Mouse (Mus musculus): ENCODE data around the gene Sigirr. TPM values are rescaled to one million over a fixed set of nuclear protein-coding genes. Genes with fewer than 3 reads are reported as not detected.

Gene Sigirr
- polyA plus RNA-seq, 1 experiment from 2014 or later = 16.5 TPM

- Histone ChIP-seq H3K4me3 (replicated peaks) (peak overlapping the region; percentile 51), H3K36me3 (no peaks in the 10 kb centered on the region), H3K4me1 (replicated peaks) (peaks cover 48% of the 10 kb centered on the region), H3K9ac (peak overlapping the region; percentile 63), H3K9me3 (replicated peaks) (no peaks in the 10 kb centered on the region), H3K4me2 (peak overlapping the region; percentile 83), H3K27me3 (no peaks in the 10 kb centered on the region), H3K27ac (peak overlapping the region; percentile 86)
- WGBS (ENCODE audit: insufficient replicate concordance) = 8% methylated on average over 21 of the region's 21 CpGs
- peak; percentile 79 for DNase-seq
- peak; percentile 77 for ATAC-seq (ENCODE audit: low read depth)
Observed at GRCm38 (mm10) chr7:141048226-141049218, 51.9 kb downstream of the Sigirr start.

- H3K4me1 ChIP-seq (replicated peaks) = peaks cover 56% of the 10 kb centered on the region
- peak overlapping the region; percentile 83 for H3K4me2 ChIP-seq
- peak overlapping the region; percentile 86 for H3K27ac ChIP-seq
- H3K9ac ChIP-seq = peak overlapping the region; percentile 63
- WGBS (ENCODE audit: insufficient replicate concordance) = 7% methylated on average over 14 of the region's 19 CpGs
- no peaks in the 10 kb centered on the region for H3K27me3 ChIP-seq
- DNase-seq = no peak
- peak overlapping the region; percentile 51 for H3K4me3 ChIP-seq (replicated peaks)
- H3K36me3 ChIP-seq = no peaks in the 10 kb centered on the region
- no peaks in the 10 kb centered on the region for H3K9me3 ChIP-seq (replicated peaks)
- ATAC-seq (ENCODE audit: low read depth) = peak; percentile 45
Observed at GRCm38 (mm10) chr7:141047581-141048225, 52.7 kb downstream of the Sigirr start.

- H3K9ac ChIP-seq = peak overlapping the region; percentile 38
- peaks cover 61% of the 10 kb centered on the region for H3K4me1 ChIP-seq (replicated peaks)
- H3K27ac ChIP-seq = peak overlapping the region; percentile 86
- DNase-seq (peak; percentile 54), ATAC-seq (ENCODE audit: low read depth) (peak; percentile 73)
- peak overlapping the region; percentile 51; the same call in 1 of the 2 replicates for H3K4me3 ChIP-seq (replicated peaks)
- H3K9me3 ChIP-seq (replicated peaks) = no peaks in the 10 kb centered on the region
- H3K36me3 ChIP-seq = no peaks in the 10 kb centered on the region
- H3K4me2 ChIP-seq = peak overlapping the region; percentile 83
- WGBS (ENCODE audit: insufficient replicate concordance) = 15% methylated on average over 6 of the region's 6 CpGs
- H3K27me3 ChIP-seq = no peaks in the 10 kb centered on the region
Observed at GRCm38 (mm10) chr7:141046931-141047580, 53.3 kb downstream of the Sigirr start.

- Histone ChIP-seq H3K27me3 (no peaks in the 10 kb centered on the region), H3K4me2 (peak overlapping the region; percentile 38; the same call in 1 of the 2 replicates), H3K9ac (peak overlapping the region; percentile 0; the same call in 1 of the 2 replicates), H3K4me1 (replicated peaks) (peaks cover 75% of the 10 kb centered on the region), H3K9me3 (replicated peaks) (no peaks in the 10 kb centered on the region), H3K27ac (peak overlapping the region; percentile 79), H3K4me3 (replicated peaks) (no peak overlapping the region), H3K36me3 (no peaks in the 10 kb centered on the region)
- ATAC-seq (ENCODE audit: low read depth) = peak; percentile 78
- peak; percentile 42 for DNase-seq
- WGBS (ENCODE audit: insufficient replicate concordance) = 12% methylated on average over 4 of the region's 4 CpGs
Observed at GRCm38 (mm10) chr7:141042539-141042938, 57.8 kb downstream of the Sigirr start.

- H3K27me3 ChIP-seq = no peaks in the 10 kb centered on the region
- DNase-seq (no peak), ATAC-seq (ENCODE audit: low read depth) (no peak)
- H3K9ac ChIP-seq = no peak overlapping the region
- peaks cover 68% of the 10 kb centered on the region for H3K4me1 ChIP-seq (replicated peaks)
- no peaks in the 10 kb centered on the region for H3K36me3 ChIP-seq
- 35% methylated on average over 5 of the region's 5 CpGs for WGBS (ENCODE audit: insufficient replicate concordance)
- H3K27ac ChIP-seq = peak overlapping the region; percentile 66
- H3K4me2 ChIP-seq = no peak overlapping the region
- no peak overlapping the region for H3K4me3 ChIP-seq (replicated peaks)
- no peaks in the 10 kb centered on the region for H3K9me3 ChIP-seq (replicated peaks)
Observed at GRCm38 (mm10) chr7:141041661-141042060, 58.7 kb downstream of the Sigirr start.

Other genes with a start within 250 kb of the Sigirr start
- gene Gm45785, start 244.2 kb downstream of the Sigirr start, polyA plus RNA-seq (2015; fragmentation: Nextera tagmentation; extraction: Ambion mirVana) = not detected in 2 replicates
- gene Ric8a, start 243.6 kb downstream of the Sigirr start, polyA plus RNA-seq (2015; fragmentation: Nextera tagmentation; extraction: Ambion mirVana) = 25.0 and 25.1 TPM in 2 replicates
- 17.1 and 20.1 TPM in 2 replicates for gene Bet1l, start 243.0 kb downstream of the Sigirr start, polyA plus RNA-seq (2015; fragmentation: Nextera tagmentation; extraction: Ambion mirVana)
- 187 and 202 TPM in 2 replicates for gene Psmd13, start 218.6 kb downstream of the Sigirr start, polyA plus RNA-seq (2015; fragmentation: Nextera tagmentation; extraction: Ambion mirVana)
- gene Sirt3, start 218.3 kb downstream of the Sigirr start, polyA plus RNA-seq (2015; fragmentation: Nextera tagmentation; extraction: Ambion mirVana) = 16.6 and 16.8 TPM in 2 replicates
- gene Cox8b, start 200.1 kb downstream of the Sigirr start, polyA plus RNA-seq (2015; fragmentation: Nextera tagmentation; extraction: Ambion mirVana) = 0.33 and 1.3 TPM in 2 replicates
- 1.6 and 2.4 TPM in 2 replicates for gene Nlrp6, start 179.7 kb downstream of the Sigirr start, polyA plus RNA-seq (2015; fragmentation: Nextera tagmentation; extraction: Ambion mirVana)
- 5.0 and 5.9 TPM in 2 replicates for gene Pgghg, start 159.2 kb downstream of the Sigirr start, polyA plus RNA-seq (2015; fragmentation: Nextera tagmentation; extraction: Ambion mirVana)
- 0.35 and 0.61 TPM in 2 replicates for gene Ifitm5, start 150.3 kb downstream of the Sigirr start, polyA plus RNA-seq (2015; fragmentation: Nextera tagmentation; extraction: Ambion mirVana)
- gene Gm45717, start 144.6 kb downstream of the Sigirr start, polyA plus RNA-seq (2015; fragmentation: Nextera tagmentation; extraction: Ambion mirVana) = not detected in 2 replicates
- gene Ifitm2, start 144.6 kb downstream of the Sigirr start, polyA plus RNA-seq (2015; fragmentation: Nextera tagmentation; extraction: Ambion mirVana) = 309 and 331 TPM in 2 replicates
- 22.3 and 24.0 TPM in 2 replicates for gene Ifitm1, start 133.4 kb downstream of the Sigirr start, polyA plus RNA-seq (2015; fragmentation: Nextera tagmentation; extraction: Ambion mirVana)
- gene Ifitm3, start 89.8 kb downstream of the Sigirr start, polyA plus RNA-seq (2015; fragmentation: Nextera tagmentation; extraction: Ambion mirVana) = 53.9 and 61.7 TPM in 2 replicates
- gene Ifitm6, start 82.6 kb downstream of the Sigirr start, polyA plus RNA-seq (2015; fragmentation: Nextera tagmentation; extraction: Ambion mirVana) = 2.7 and 2.9 TPM in 2 replicates
- gene Gm17387, start 71.4 kb downstream of the Sigirr start, polyA plus RNA-seq (2015; fragmentation: Nextera tagmentation; extraction: Ambion mirVana) = not detected in 2 replicates
- 0.75 and 0.81 TPM in 2 replicates for gene B4galnt4, start 39.5 kb downstream of the Sigirr start, polyA plus RNA-seq (2015; fragmentation: Nextera tagmentation; extraction: Ambion mirVana)
- gene Pkp3, start 22.4 kb downstream of the Sigirr start, polyA plus RNA-seq (2015; fragmentation: Nextera tagmentation; extraction: Ambion mirVana) = 0.70 and 0.71 TPM in 2 replicates
- 0.12 and 0.20 TPM in 2 replicates for gene Ano9, start 17.2 kb upstream of the Sigirr start, polyA plus RNA-seq (2015; fragmentation: Nextera tagmentation; extraction: Ambion mirVana)
- gene Ptdss2, start 21.8 kb upstream of the Sigirr start, polyA plus RNA-seq (2015; fragmentation: Nextera tagmentation; extraction: Ambion mirVana) = 138 and 147 TPM in 2 replicates
- gene Rnh1, start 72.3 kb upstream of the Sigirr start, polyA plus RNA-seq (2015; fragmentation: Nextera tagmentation; extraction: Ambion mirVana) = 55.0 and 58.0 TPM in 2 replicates
- gene Hras, start 93.4 kb upstream of the Sigirr start, polyA plus RNA-seq (2015; fragmentation: Nextera tagmentation; extraction: Ambion mirVana) = 91.5 and 104 TPM in 2 replicates
- gene Lrrc56, start 93.6 kb upstream of the Sigirr start, polyA plus RNA-seq (2015; fragmentation: Nextera tagmentation; extraction: Ambion mirVana) = 12.2 and 15.5 TPM in 2 replicates
- gene Lmntd2, start 113.5 kb upstream of the Sigirr start, polyA plus RNA-seq (2015; fragmentation: Nextera tagmentation; extraction: Ambion mirVana) = 0.59 and 0.71 TPM in 2 replicates
- 23.9 and 26.7 TPM in 2 replicates for gene Rassf7, start 115.3 kb upstream of the Sigirr start, polyA plus RNA-seq (2015; fragmentation: Nextera tagmentation; extraction: Ambion mirVana)
- gene Phrf1, start 128.2 kb upstream of the Sigirr start, polyA plus RNA-seq (2015; fragmentation: Nextera tagmentation; extraction: Ambion mirVana) = 32.6 and 34.9 TPM in 2 replicates
- gene Irf7, start 165.9 kb upstream of the Sigirr start, polyA plus RNA-seq (2015; fragmentation: Nextera tagmentation; extraction: Ambion mirVana) = 6.3 and 6.4 TPM in 2 replicates
- 0.10 and 0.32 TPM in 2 replicates for gene Cdhr5, start 176.2 kb upstream of the Sigirr start, polyA plus RNA-seq (2015; fragmentation: Nextera tagmentation; extraction: Ambion mirVana)
- gene Sct, start 178.6 kb upstream of the Sigirr start, polyA plus RNA-seq (2015; fragmentation: Nextera tagmentation; extraction: Ambion mirVana) = 0.22 TPM in 1 of 2 replicates, not detected in the other
- 0.03 TPM in 1 of 2 replicates, not detected in the other for gene Drd4, start 191.4 kb upstream of the Sigirr start, polyA plus RNA-seq (2015; fragmentation: Nextera tagmentation; extraction: Ambion mirVana)
- gene Deaf1, start 227.1 kb upstream of the Sigirr start, polyA plus RNA-seq (2015; fragmentation: Nextera tagmentation; extraction: Ambion mirVana) = 16.3 and 17.1 TPM in 2 replicates
- gene Tmem80, start 227.2 kb upstream of the Sigirr start, polyA plus RNA-seq (2015; fragmentation: Nextera tagmentation; extraction: Ambion mirVana) = 18.2 and 19.6 TPM in 2 replicates
- gene Eps8l2, start 238.3 kb upstream of the Sigirr start, polyA plus RNA-seq (2015; fragmentation: Nextera tagmentation; extraction: Ambion mirVana) = 5.1 and 6.6 TPM in 2 replicates